Mouse (Mus musculus): ENCODE data around the gene Cfap43. TPM values are rescaled to one million over a fixed set of nuclear protein-coding genes. Genes with fewer than 3 reads are reported as not detected.

Gene Cfap43
- polyA plus RNA-seq, 1 experiment from 2014 or later, result 1.4 TPM

DNA sequence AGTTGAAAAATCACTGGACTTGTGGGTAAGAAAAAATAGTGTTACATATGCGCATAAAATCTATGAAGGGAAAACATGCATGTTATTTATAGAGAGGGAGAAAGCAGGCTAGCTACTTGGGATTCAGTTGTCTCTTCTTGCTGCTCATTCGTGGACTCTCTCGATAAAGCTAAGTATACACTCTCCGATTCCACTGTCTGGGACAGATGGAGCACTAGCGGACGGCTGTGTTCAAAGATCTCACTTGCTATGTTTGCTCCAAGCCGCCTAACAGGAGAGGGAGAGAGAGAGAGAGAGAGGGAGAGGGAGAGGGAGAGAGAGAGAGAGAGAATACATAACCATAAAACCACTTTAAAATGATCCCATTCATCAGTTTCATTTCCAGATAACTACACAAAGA, 138.9 kb downstream of the Cfap43 start:
- 88% methylated on average over 7 of the region's 7 CpGs for WGBS
- no peaks in the 10 kb centered on the region for H3K27me3 ChIP-seq (replicated peaks; ENCODE audit: control insufficient read depth, insufficient read depth, low read length)
- H3K4me2 ChIP-seq (ENCODE audit: low read length), result no peak overlapping the region
- no peaks in the 10 kb centered on the region for H3K9me3 ChIP-seq (replicated peaks; ENCODE audit: control insufficient read depth, low read length)
- DNase-seq (ENCODE audit: low spot score) (no peak), ATAC-seq (no peak)
- H3K27ac ChIP-seq (ENCODE audit: low read depth, low read length), result no peak overlapping the region
- no peaks in the 10 kb centered on the region for H3K4me1 ChIP-seq (ENCODE audit: control insufficient read depth, insufficient read depth, low read length)
- H3K9ac ChIP-seq (ENCODE audit: low read length), result no peak overlapping the region
- no peak overlapping the region for H3K4me3 ChIP-seq (ENCODE audit: low read depth, low read length)
- no peaks in the 10 kb centered on the region for H3K36me3 ChIP-seq (ENCODE audit: control insufficient read depth, insufficient read depth, low read length)

DNA sequence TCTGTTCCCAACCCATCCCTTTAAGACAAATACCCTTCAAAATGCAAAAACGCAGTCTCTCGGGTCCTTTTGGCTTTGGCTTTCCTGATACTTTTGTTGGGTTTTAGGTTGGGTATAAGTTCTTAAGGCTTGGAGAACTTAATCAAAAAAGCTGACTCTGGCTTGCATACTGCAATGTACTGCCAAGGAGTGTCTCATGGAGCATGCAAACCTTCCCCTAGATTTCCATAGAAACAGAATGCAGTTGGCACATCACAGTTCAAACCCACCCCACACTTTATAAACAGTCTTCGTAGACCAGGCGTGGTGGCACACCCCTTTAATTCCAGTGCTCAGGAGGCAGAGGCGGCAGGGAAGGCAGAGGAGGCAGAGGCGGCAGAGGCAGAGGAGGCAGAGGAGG, 141.2 kb downstream of the Cfap43 start:
- no peak overlapping the region for H3K27ac ChIP-seq (ENCODE audit: low read depth, low read length)
- no peaks in the 10 kb centered on the region for H3K36me3 ChIP-seq (ENCODE audit: control insufficient read depth, insufficient read depth, low read length)
- no peaks in the 10 kb centered on the region for H3K9me3 ChIP-seq (replicated peaks; ENCODE audit: control insufficient read depth, low read length)
- H3K4me3 ChIP-seq (ENCODE audit: low read depth, low read length), result no peak overlapping the region
- no peak overlapping the region for H3K9ac ChIP-seq (ENCODE audit: low read length)
- no peak overlapping the region for H3K4me2 ChIP-seq (ENCODE audit: low read length)
- ATAC-seq (no peak), DNase-seq (ENCODE audit: low spot score) (no peak)
- whole genome bisulfite sequencing, result 82% methylated on average over 6 of the region's 6 CpGs
- no peaks in the 10 kb centered on the region for H3K27me3 ChIP-seq (replicated peaks; ENCODE audit: control insufficient read depth, insufficient read depth, low read length)
- H3K4me1 ChIP-seq (ENCODE audit: control insufficient read depth, insufficient read depth, low read length), result no peaks in the 10 kb centered on the region

DNA sequence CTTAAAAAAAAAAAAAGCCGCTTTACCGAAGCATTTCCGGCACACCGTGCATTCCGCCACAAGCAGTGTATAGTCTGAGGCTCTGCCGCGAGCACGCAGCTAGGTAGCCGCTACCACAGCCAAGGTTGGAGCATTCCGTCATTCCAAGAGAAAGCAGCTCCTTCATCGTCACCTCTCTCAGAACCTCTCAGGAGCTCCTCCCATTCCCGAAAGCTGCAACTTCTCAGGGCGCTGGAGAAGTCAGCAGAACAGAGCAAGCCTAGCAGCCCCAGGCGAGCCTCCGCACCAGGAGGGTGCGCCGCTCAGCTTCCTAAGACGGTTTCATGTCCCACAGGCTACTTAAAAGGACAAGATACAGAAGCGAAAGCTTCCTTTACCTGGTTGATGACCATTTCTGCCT, 163.5 kb downstream of the Cfap43 start:
- Histone ChIP-seq H3K9ac (ENCODE audit: low read length) (no peak overlapping the region), H3K27me3 (replicated peaks; ENCODE audit: control insufficient read depth, insufficient read depth, low read length) (no peaks in the 10 kb centered on the region), H3K4me3 (ENCODE audit: low read depth, low read length) (no peak overlapping the region), H3K36me3 (ENCODE audit: control insufficient read depth, insufficient read depth, low read length) (no peaks in the 10 kb centered on the region), H3K4me2 (ENCODE audit: low read length) (no peak overlapping the region), H3K27ac (ENCODE audit: low read depth, low read length) (no peak overlapping the region), H3K4me1 (ENCODE audit: control insufficient read depth, insufficient read depth, low read length) (no peaks in the 10 kb centered on the region), H3K9me3 (replicated peaks; ENCODE audit: control insufficient read depth, low read length) (no peaks in the 10 kb centered on the region)
- ATAC-seq (no peak), DNase-seq (ENCODE audit: low spot score) (no peak)
- WGBS, result 83% methylated on average over 19 of the region's 19 CpGs

DNA sequence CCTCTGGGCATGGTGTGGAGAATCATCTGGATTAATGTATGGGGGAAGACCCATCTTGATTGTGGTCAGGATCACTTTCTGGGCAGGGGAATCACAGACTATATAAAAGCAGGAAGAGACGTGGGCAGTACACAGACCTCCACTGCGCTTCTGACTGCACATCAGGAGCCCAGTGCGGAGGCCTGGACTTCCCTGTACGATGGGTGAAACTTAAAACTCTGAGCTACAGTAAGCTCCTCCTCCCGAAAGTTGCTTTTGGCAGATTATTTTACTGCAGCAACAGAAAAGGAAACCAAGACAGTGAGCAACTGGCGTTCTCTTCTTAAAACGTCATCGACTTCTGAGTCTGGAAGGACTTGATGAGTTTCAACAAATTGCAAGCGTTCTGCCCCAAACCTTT, 164.2 kb downstream of the Cfap43 start:
- no peaks in the 10 kb centered on the region for H3K27me3 ChIP-seq (replicated peaks; ENCODE audit: control insufficient read depth, insufficient read depth, low read length)
- ATAC-seq (no peak), DNase-seq (ENCODE audit: low spot score) (no peak)
- H3K4me1 ChIP-seq (ENCODE audit: control insufficient read depth, insufficient read depth, low read length), result no peaks in the 10 kb centered on the region
- no peak overlapping the region for H3K4me2 ChIP-seq (ENCODE audit: low read length)
- no peaks in the 10 kb centered on the region for H3K36me3 ChIP-seq (ENCODE audit: control insufficient read depth, insufficient read depth, low read length)
- no peak overlapping the region for H3K4me3 ChIP-seq (ENCODE audit: low read depth, low read length)
- 96% methylated on average over 9 of the region's 9 CpGs for WGBS
- no peak overlapping the region for H3K27ac ChIP-seq (ENCODE audit: low read depth, low read length)
- H3K9me3 ChIP-seq (replicated peaks; ENCODE audit: control insufficient read depth, low read length), result no peaks in the 10 kb centered on the region
- no peak overlapping the region for H3K9ac ChIP-seq (ENCODE audit: low read length)

DNA sequence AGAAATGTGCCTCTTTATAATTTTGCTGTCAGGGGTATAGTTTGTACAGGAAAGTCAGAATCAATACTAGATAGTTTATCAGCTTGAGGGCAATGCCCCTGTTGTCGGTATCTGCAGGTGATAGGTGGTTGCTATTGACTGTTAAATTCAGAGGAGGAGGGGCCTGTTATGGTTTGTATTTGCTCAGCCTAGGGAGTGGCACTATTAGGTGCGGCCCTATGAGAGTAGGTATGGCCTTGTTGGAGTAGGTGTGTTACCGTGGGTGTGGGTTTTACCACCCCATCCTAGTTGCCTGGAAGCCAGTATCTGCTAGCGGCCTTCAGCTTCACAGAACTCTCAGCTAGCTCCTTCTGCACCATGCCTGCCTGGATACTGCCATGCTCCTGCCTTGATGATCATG, 165.2 kb downstream of the Cfap43 start:
- ATAC-seq (no peak), DNase-seq (ENCODE audit: low spot score) (no peak)
- Histone ChIP-seq H3K4me2 (ENCODE audit: low read length) (no peak overlapping the region), H3K9me3 (replicated peaks; ENCODE audit: control insufficient read depth, low read length) (no peaks in the 10 kb centered on the region), H3K27ac (ENCODE audit: low read depth, low read length) (no peak overlapping the region), H3K4me1 (ENCODE audit: control insufficient read depth, insufficient read depth, low read length) (0 out of 2 replicates have a peak, but pooled peaks cover 2% of the 10 kb centered on the region), H3K27me3 (replicated peaks; ENCODE audit: control insufficient read depth, insufficient read depth, low read length) (no peaks in the 10 kb centered on the region), H3K36me3 (ENCODE audit: control insufficient read depth, insufficient read depth, low read length) (no peaks in the 10 kb centered on the region), H3K9ac (ENCODE audit: low read length) (no peak overlapping the region), H3K4me3 (ENCODE audit: low read depth, low read length) (no peak overlapping the region)
- WGBS, result 89% methylated on average over 4 of the region's 4 CpGs

DNA sequence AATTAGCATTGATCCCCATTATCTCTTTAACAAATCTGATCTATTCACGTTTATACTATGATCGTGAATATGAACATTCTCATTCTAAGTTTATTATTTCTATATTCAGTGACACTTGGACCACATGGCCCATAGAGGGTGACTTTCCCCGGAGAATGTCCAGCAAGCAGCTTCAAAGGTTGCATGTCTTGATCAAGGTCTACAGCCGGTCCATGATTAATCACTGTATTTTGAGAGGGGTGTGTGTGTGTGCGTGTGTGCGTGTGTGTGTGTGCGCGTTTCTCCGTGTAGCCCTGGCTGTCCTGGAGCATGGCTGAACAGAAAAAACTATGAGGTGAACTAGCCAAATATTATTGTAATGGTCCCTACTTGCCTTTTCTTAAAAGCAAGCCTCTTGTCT, 166.6 kb downstream of the Cfap43 start:
- DNase-seq (ENCODE audit: low spot score) (no peak), ATAC-seq (no peak)
- no peaks in the 10 kb centered on the region for H3K36me3 ChIP-seq (ENCODE audit: control insufficient read depth, insufficient read depth, low read length)
- H3K27me3 ChIP-seq (replicated peaks; ENCODE audit: control insufficient read depth, insufficient read depth, low read length), result no peaks in the 10 kb centered on the region
- 0 out of 2 replicates have a peak, but pooled peaks cover 2% of the 10 kb centered on the region for H3K4me1 ChIP-seq (ENCODE audit: control insufficient read depth, insufficient read depth, low read length)
- H3K4me3 ChIP-seq (ENCODE audit: low read depth, low read length), result no peak overlapping the region
- no peak overlapping the region for H3K9ac ChIP-seq (ENCODE audit: low read length)
- H3K27ac ChIP-seq (ENCODE audit: low read depth, low read length), result no peak overlapping the region
- no peaks in the 10 kb centered on the region for H3K9me3 ChIP-seq (replicated peaks; ENCODE audit: control insufficient read depth, low read length)
- 93% methylated on average over 9 of the region's 9 CpGs for WGBS
- H3K4me2 ChIP-seq (ENCODE audit: low read length), result no peak overlapping the region

DNA sequence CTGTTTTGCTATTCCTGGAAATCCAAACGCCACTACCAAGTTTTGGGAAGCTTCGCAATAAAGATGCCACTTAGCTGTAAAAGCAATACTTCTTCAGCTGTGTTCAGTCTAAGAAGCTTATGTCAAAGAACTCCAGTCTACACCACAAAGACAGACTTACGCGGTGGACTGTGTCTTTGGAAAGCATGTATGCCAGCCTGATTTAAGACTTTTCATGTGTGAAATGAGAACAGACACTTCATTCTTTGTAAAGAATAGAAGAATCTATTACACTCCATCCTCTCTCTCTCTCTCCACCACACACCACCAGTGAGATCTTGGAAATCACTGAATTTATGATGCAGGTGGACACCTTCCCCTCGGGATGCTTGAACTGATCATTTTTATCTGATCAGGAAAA, 168.7 kb downstream of the Cfap43 start:
- ATAC-seq (no peak), DNase-seq (ENCODE audit: low spot score) (peak; percentile 13)
- no peaks in the 10 kb centered on the region for H3K9me3 ChIP-seq (replicated peaks; ENCODE audit: control insufficient read depth, low read length)
- H3K27ac ChIP-seq (ENCODE audit: low read depth, low read length), result no peak overlapping the region
- H3K4me1 ChIP-seq (ENCODE audit: control insufficient read depth, insufficient read depth, low read length), result 0 out of 2 replicates have a peak, but pooled peaks cover 2% of the 10 kb centered on the region
- H3K9ac ChIP-seq (ENCODE audit: low read length), result no peak overlapping the region
- no peaks in the 10 kb centered on the region for H3K27me3 ChIP-seq (replicated peaks; ENCODE audit: control insufficient read depth, insufficient read depth, low read length)
- no peak overlapping the region for H3K4me2 ChIP-seq (ENCODE audit: low read length)
- 23% methylated on average over 5 of the region's 5 CpGs for WGBS
- no peak overlapping the region for H3K4me3 ChIP-seq (ENCODE audit: low read depth, low read length)
- no peaks in the 10 kb centered on the region for H3K36me3 ChIP-seq (ENCODE audit: control insufficient read depth, insufficient read depth, low read length)

DNA sequence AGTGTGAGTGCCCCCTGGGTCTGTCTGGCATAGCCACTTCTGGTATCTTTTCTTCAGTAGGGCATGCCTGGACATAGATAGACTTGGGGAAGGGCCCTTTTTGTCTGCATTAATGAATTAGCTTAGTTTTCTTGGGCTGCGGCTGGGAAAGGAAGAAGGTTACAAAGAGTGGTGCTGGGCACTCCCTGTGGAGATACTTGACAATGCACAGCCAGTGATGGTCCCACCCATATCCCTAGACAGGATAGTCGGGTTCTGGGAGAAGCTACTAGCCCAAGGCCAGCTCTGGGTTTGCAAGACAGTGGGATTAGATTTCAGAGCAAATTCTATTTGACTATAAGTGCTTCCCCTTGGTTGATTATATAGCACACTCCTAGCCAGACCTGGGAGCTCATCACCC, 170.1 kb downstream of the Cfap43 start:
- DNase-seq (ENCODE audit: low spot score), result no peak
- Histone ChIP-seq H3K4me2 (ENCODE audit: low read length) (no peak overlapping the region), H3K36me3 (ENCODE audit: control insufficient read depth, insufficient read depth, low read length) (no peaks in the 10 kb centered on the region), H3K4me1 (ENCODE audit: control insufficient read depth, insufficient read depth, low read length) (0 out of 2 replicates have a peak, but pooled peaks cover 2% of the 10 kb centered on the region), H3K27me3 (replicated peaks; ENCODE audit: control insufficient read depth, insufficient read depth, low read length) (no peaks in the 10 kb centered on the region), H3K4me3 (ENCODE audit: low read depth, low read length) (no peak overlapping the region), H3K9me3 (replicated peaks; ENCODE audit: control insufficient read depth, low read length) (no peaks in the 10 kb centered on the region), H3K27ac (ENCODE audit: low read depth, low read length) (no peak overlapping the region), H3K9ac (ENCODE audit: low read length) (no peak overlapping the region)
- WGBS, result 91% methylated on average over 2 of the region's 2 CpGs
- no peak for ATAC-seq

DNA sequence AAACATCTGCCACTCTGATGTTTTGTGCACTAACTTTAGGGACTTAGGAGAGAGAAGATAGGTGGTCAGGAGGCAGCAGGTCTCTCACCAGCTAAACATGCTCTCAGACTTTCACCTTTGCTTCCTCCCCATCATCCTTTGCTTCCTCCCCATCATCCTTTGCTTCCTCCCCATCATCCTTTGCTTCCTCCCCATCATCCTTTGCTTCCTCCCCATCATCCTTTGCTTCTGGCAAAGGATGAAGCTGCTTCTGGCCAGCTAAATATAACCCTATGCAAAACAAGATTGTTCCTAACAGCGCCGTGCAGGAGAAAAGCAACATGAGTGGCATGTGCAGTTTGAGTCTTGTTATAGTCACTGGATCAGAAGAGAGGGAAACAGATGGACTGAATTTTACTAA, 172.0 kb downstream of the Cfap43 start:
- Histone ChIP-seq H3K4me1 (ENCODE audit: control insufficient read depth, insufficient read depth, low read length) (0 out of 2 replicates have a peak, but pooled peaks cover 2% of the 10 kb centered on the region), H3K9ac (ENCODE audit: low read length) (no peak overlapping the region), H3K4me3 (ENCODE audit: low read depth, low read length) (no peak overlapping the region), H3K27me3 (replicated peaks; ENCODE audit: control insufficient read depth, insufficient read depth, low read length) (no peaks in the 10 kb centered on the region), H3K4me2 (ENCODE audit: low read length) (no peak overlapping the region), H3K9me3 (replicated peaks; ENCODE audit: control insufficient read depth, low read length) (no peaks in the 10 kb centered on the region), H3K36me3 (ENCODE audit: control insufficient read depth, insufficient read depth, low read length) (no peaks in the 10 kb centered on the region), H3K27ac (ENCODE audit: low read depth, low read length) (no peak overlapping the region)
- 94% methylated on average over 2 of the region's 2 CpGs for WGBS
- DNase-seq (ENCODE audit: low spot score) (no peak), ATAC-seq (no peak)

All from forebrain, embryonic 14.5 days (tissue).